Mouse (Mus musculus): ENCODE measurements around the gene Aurka.

Gene Aurka

GRCm38 (mm10) chr2:172370411-172371223, at the start of gene Aurka, which contains the start of gene Cstf1:
Aurka (minus strand) TSS chr2:172370535.
Cstf1 (plus strand) TSS chr2:172370681.
- DNase-seq: peak; percentile 96

- no peak for DNase-seq
These were observed 47.9 kb upstream of the Aurka start for GRCm38 (mm10) chr2:172418208-172418607.

GRCm38 (mm10) chr2:172416876-172417275, 46.5 kb upstream of the Aurka start:
- no peak for DNase-seq

GRCm38 (mm10) chr2:172416218-172416617, 45.9 kb upstream of the Aurka start:
- no peak for DNase-seq

DNA sequence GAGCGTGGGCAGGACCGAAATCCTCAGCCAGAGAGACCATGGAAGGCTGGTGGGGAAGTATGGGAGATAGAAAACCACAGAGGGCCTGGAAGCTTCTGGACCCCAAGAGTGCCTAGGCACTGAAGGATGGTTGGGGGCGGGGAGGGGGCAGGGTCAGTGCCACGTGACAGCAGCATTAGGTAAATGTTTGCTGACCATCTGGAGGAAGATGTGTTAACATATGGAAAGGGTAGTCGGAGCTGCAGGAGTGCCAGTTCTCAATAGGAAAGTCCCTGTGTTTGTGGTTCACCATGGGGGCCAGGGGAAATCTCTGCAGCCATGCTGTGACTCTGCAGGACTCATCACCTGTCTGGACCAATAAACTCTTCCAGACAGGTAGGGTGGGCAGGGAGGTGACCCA, 43.6 kb upstream of the Aurka start:
- DNase-seq: no peak

DNA sequence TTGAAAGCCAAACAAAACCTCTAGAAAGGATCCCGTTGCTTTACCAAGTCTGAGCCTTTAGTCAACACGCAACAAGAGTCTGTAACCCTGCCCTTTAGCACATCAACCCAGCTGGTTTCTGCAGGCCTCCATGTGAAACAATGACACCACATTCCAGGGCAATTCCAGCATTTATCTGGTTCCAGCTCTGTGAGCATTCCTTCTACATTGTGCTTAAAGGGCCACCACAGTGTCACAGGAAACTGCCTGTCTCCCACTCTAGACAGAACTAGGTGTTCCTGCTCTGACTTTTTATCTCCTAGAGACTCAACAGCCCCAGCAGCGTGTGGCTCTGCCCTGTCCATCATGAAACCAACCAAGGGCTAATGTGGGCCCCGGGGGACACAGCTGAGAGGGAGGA, 42.9 kb upstream of the Aurka start:
- DNase-seq: no peak

GRCm38 (mm10) chr2:172412454-172412853, 42.1 kb upstream of the Aurka start:
- DNase-seq: peak; percentile 28

DNA sequence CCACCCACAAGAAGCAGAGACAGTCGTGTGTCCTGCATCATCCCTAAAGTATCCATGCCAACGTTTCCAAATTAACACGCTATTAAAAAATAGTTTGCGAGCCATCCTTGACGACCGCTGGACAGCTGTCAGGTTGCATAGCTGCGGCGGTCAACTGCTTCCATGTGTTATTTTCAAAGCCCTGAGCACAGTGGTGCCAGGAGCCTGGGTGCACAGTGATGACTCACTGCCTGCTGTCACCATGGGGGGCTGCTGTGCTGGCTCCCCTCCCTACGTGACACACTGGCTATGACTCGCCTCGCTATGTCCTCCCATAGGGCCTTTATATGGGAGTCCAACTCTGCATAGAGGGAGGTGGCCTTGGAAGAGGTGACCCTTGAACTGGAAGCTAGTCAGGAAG, 40.8 kb upstream of the Aurka start:
- no peak for DNase-seq

DNA sequence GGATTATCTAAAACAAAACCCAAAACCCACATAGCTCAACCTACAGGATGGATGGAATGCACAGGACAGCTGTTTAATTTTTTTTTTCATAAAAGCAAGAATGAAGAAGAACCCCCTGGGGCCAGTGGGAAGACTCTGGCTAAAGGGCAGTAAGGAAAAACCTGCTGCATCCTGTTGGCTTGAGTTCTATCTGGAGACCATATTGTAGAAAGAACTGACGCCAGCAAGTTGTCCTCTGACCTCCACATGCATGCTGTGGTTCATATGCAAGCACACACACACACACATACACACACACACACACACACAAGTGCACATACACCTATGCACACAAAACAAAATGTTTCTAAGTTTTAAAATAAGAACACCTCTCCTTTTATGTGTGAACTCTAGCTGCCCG, 40.4 kb upstream of the Aurka start:
- no peak for DNase-seq

- no peak for DNase-seq
These were observed 37.2 kb upstream of the Aurka start for GRCm38 (mm10) chr2:172407499-172407898.

GRCm38 (mm10) chr2:172406173-172406572, 35.8 kb upstream of the Aurka start:
- no peak for DNase-seq

- DNase-seq: no peak
These were observed 34.7 kb upstream of the Aurka start for GRCm38 (mm10) chr2:172405011-172405410.

GRCm38 (mm10) chr2:172404239-172404638, 33.9 kb upstream of the Aurka start:
- DNase-seq: no peak

DNA sequence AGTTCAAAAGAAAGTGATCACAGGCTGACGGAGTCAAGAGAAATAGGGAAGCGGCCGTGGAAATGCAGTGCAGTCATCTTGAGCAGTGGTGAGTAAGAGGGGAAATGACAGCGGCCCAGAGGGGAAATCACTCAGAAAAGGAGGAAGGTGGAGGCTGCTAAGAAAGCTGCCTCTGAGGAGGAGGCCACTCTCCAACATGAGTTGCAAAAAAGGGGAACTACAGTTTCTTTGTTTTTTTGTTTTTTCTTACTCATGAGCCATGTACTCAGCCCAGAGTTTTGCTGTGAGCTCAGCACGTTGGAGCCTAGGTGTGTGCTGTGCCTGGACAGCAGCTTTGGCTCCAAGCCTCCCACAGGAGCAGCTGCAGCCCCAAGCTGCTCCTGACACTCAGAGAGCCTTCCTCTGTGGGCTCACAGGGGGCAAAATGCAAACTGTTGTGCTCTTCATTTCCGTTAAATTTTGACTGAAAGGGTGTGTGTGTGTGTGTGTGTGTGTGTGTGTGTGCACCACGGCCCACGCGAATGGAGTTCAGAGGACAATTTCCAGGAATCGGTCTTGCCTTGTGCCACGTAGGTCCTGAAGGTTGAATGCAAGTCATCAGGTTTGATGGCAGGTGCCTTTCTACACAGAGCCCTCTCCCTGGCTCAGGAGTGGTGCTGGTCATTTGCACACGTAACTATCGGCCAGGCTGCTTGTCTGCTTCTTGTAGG, 30.9 kb upstream of the Aurka start:
- peak; percentile 35 for DNase-seq

DNA sequence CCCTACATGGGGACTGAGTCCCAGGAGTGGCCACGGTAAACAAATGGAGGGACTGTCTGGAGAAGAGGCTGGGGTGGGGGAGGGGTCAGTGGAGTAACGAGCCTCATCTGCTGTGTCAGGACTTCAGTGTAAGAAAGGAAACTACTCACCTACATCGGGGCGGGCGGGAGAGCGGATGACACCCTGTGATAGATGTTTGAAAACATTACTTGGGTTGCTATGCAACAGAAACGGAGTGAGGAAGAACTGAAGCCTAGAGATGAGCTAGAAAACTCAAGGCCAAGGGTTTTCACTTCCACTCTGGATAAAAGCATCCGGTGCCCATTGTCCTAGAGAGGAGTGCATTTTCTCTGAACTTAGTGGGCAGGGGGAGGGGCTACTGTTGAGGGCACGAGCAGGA, 29.6 kb upstream of the Aurka start:
- DNase-seq: no peak

GRCm38 (mm10) chr2:172395961-172396360, 25.6 kb upstream of the Aurka start:
- DNase-seq: no peak

DNA sequence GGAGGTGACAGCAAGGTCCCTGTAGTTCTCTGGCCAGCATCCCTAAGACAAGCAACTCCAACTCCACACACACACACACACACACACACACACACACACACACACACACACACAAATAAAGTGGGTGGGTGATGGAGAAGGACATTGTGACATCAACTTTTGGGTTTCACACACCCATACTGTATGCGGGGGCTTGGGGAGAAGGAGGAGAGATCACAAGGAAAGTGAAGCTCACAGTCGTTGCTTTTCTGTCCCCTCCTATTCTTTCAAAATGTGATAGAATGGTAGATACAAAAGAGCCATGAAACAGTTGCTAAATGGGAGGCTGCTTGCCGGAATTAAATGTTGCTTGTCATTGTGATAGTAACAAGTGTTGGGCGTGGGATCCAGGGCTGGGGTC, 24.3 kb upstream of the Aurka start:
- no peak for DNase-seq

DNA sequence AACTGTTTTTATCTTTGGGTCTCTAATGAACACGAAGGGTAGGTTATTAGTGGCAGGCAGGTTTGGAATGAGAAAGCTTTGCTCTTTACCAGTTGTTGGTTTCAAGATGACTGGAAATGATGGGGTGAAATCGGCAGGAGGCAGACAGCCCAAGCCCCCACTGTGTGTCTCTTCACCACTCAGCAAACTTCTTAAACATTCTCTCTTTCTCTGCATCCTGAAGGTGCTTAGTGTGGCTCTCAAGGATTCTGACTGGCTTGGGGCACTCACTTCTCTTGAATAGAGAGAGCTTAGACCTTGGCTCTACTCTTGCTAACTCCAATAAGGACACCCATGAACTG, 23.7 kb upstream of the Aurka start:
- DNase-seq: no peak

- DNase-seq: peak; percentile 47
These were observed 23.2 kb upstream of the Aurka start, which contains the start of gene Cass4 for GRCm38 (mm10) chr2:172393391-172394051. Cass4 (plus strand) TSS chr2:172393794.

DNA sequence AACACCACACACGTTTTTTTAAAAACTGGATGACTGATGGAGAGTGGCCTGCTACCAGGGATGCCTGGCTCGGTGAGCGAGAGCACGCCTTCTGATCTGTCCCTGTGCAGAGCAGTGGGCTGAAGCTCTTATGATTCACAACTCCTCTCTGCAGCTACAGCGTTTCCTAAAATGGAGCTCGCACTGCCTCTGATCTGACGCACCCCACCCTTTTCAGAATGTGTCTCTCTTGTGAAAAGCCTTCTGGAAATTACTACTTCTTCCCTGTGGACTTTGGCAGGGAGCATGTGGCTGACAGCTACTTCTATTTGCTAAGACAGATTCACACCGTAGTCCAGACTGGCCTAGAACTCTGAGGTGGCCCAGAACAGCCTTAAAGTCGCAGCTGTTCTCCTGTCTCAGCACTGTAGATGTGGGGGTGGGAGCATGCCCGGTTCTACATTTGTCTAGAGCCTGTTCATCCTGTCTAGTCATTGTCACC, 21.7 kb upstream of the Aurka start:
- DNase-seq: no peak

GRCm38 (mm10) chr2:172390341-172390740, 20.0 kb upstream of the Aurka start:
- no peak for DNase-seq

- no peak for DNase-seq
These were observed 14.4 kb upstream of the Aurka start for GRCm38 (mm10) chr2:172384715-172385114.

DNA sequence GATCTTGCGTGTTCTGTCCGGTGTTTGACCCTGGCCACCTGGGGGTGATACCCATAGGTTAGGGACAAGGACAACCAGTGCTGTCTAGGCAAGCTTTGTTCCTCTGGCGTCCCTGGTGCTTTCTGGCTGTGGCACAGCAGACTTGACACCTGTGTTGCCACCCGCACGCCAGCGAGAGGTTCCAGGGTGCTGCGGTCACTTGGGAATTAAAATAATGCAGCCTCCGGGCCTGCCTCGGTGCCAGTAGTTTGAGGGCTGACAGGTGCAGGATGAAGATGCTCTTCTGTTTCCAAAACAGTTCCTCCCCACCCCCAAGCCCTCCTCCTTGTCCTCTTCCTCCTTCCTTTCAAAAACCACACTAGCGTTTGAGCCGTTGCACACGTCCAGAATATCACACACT, 11.6 kb upstream of the Aurka start:
- no peak for DNase-seq

DNA sequence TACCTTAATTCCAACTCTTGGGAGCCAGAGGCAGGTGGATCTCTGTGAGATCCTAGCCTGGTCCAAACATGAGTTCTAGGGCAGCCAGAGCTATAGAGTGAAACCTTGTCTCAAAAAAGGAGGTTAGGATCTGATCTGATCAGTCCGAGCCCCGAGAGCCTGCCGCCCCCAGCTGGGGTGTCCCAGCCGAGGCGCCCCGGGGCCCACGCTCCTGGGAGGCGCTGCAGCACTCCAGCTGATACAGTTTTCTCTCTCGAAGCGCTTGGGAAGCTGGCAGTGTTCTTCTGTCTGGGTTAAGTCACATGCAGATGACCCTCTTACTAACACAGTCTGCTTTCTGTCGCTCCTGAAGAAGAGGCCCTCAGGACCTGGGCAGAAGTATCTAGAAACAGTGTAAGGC, 11.0 kb upstream of the Aurka start:
- DNase-seq: no peak

All from liver (tissue).